Mouse (Mus musculus): ENCODE measurements around the gene Qrich1. TPM values are rescaled to one million over a fixed set of nuclear protein-coding genes. Genes with fewer than 3 reads are reported as not detected.

Gene Qrich1
- polyA plus RNA-seq, 1 experiment from 2014 or later, result 118 TPM

- Histone ChIP-seq H3K4me3 (ENCODE audit: low read length) (peak within 1 kb of the TSS; percentile 82), H3K4me2 (ENCODE audit: low read depth, low read length) (peak within 1 kb of the TSS; percentile 98), H3K27ac (ENCODE audit: low read length) (peak within 1 kb of the TSS; percentile 97), H3K9ac (ENCODE audit: low read length) (peak within 1 kb of the TSS; percentile 87), H3K27me3 (ENCODE audit: control insufficient read depth, insufficient read depth, low read depth, low read length) (no peaks in the 10 kb centered on the region), H3K4me1 (replicated peaks; ENCODE audit: control insufficient read depth, insufficient read depth, low read length) (peaks cover 24% of the 10 kb centered on the region), H3K9me3 (ENCODE audit: control insufficient read depth, low read length) (no peaks in the 10 kb centered on the region), H3K36me3 (ENCODE audit: control insufficient read depth, insufficient read depth, low read length) (peaks cover 26% of the 10 kb centered on the region)
- ATAC-seq (ENCODE audit: low read depth), result peak; percentile 91
- WGBS, result under 1% methylated on average over 72 of the region's 73 CpGs
Measured at GRCm38 (mm10) chr9:108566815-108567776, 50.5 kb downstream of the Qrich1 start, which contains the start of gene Ndufaf3. Ndufaf3 (minus strand) TSS chr9:108567434.

GRCm38 (mm10) chr9:108567931-108568419, 51.4 kb downstream of the Qrich1 start:
- Histone ChIP-seq H3K36me3 (ENCODE audit: control insufficient read depth, insufficient read depth, low read length) (peaks cover 31% of the 10 kb centered on the region), H3K4me3 (ENCODE audit: low read length) (peak overlapping the region; percentile 82), H3K4me2 (ENCODE audit: low read depth, low read length) (peak overlapping the region; percentile 98), H3K27me3 (ENCODE audit: control insufficient read depth, insufficient read depth, low read depth, low read length) (no peaks in the 10 kb centered on the region), H3K9ac (ENCODE audit: low read length) (peak overlapping the region; percentile 87), H3K4me1 (replicated peaks; ENCODE audit: control insufficient read depth, insufficient read depth, low read length) (peaks cover 24% of the 10 kb centered on the region), H3K27ac (ENCODE audit: low read length) (peak overlapping the region; percentile 97), H3K9me3 (ENCODE audit: control insufficient read depth, low read length) (no peaks in the 10 kb centered on the region)
- ATAC-seq (ENCODE audit: low read depth), result no peak
- 9% methylated on average over 18 of the region's 18 CpGs for WGBS

- Histone ChIP-seq H3K4me2 (ENCODE audit: low read depth, low read length) (peak overlapping the region; percentile 98), H3K27me3 (ENCODE audit: control insufficient read depth, insufficient read depth, low read depth, low read length) (no peaks in the 10 kb centered on the region), H3K4me3 (ENCODE audit: low read length) (peak overlapping the region; percentile 82), H3K4me1 (replicated peaks; ENCODE audit: control insufficient read depth, insufficient read depth, low read length) (peaks cover 24% of the 10 kb centered on the region), H3K9ac (ENCODE audit: low read length) (peak overlapping the region; percentile 87), H3K27ac (ENCODE audit: low read length) (no peak overlapping the region; the same call in 1 of the 2 replicates), H3K36me3 (ENCODE audit: control insufficient read depth, insufficient read depth, low read length) (peaks cover 34% of the 10 kb centered on the region), H3K9me3 (ENCODE audit: control insufficient read depth, low read length) (no peaks in the 10 kb centered on the region)
- ATAC-seq (ENCODE audit: low read depth), result no peak
- WGBS, result 71% methylated on average over 17 of the region's 17 CpGs
Measured at GRCm38 (mm10) chr9:108568511-108568921, 51.9 kb downstream of the Qrich1 start.

- Histone ChIP-seq H3K4me3 (ENCODE audit: low read length) (peak within 1 kb of the TSS; percentile 62), H3K36me3 (ENCODE audit: control insufficient read depth, insufficient read depth, low read length) (peaks cover 29% of the 10 kb centered on the region), H3K4me2 (ENCODE audit: low read depth, low read length) (peak within 1 kb of the TSS; percentile 92), H3K4me1 (replicated peaks; ENCODE audit: control insufficient read depth, insufficient read depth, low read length) (peaks cover 24% of the 10 kb centered on the region), H3K9ac (ENCODE audit: low read length) (peak within 1 kb of the TSS; percentile 61), H3K27ac (ENCODE audit: low read length) (peak within 1 kb of the TSS; percentile 41), H3K9me3 (ENCODE audit: control insufficient read depth, low read length) (no peaks in the 10 kb centered on the region), H3K27me3 (ENCODE audit: control insufficient read depth, insufficient read depth, low read depth, low read length) (no peaks in the 10 kb centered on the region)
- ATAC-seq (ENCODE audit: low read depth), result peak; percentile 69
- 4% methylated on average over 42 of the region's 42 CpGs for WGBS
Measured at GRCm38 (mm10) chr9:108569381-108570206, 53.0 kb downstream of the Qrich1 start, which contains the start of gene Dalrd3. Dalrd3 (plus strand) TSS chr9:108569886.

- peaks cover 24% of the 10 kb centered on the region for H3K4me1 ChIP-seq (replicated peaks; ENCODE audit: control insufficient read depth, insufficient read depth, low read length)
- no peaks in the 10 kb centered on the region for H3K27me3 ChIP-seq (ENCODE audit: control insufficient read depth, insufficient read depth, low read depth, low read length)
- H3K36me3 ChIP-seq (ENCODE audit: control insufficient read depth, insufficient read depth, low read length), result peaks cover 32% of the 10 kb centered on the region
- under 1% methylated on average over 40 of the region's 40 CpGs for whole genome bisulfite sequencing
- no peaks in the 10 kb centered on the region for H3K9me3 ChIP-seq (ENCODE audit: control insufficient read depth, low read length)
- ATAC-seq (ENCODE audit: low read depth), result no peak; the same call in 1 of the 2 replicates
- H3K9ac ChIP-seq (ENCODE audit: low read length), result peak overlapping the region; percentile 61
- H3K4me3 ChIP-seq (ENCODE audit: low read length), result peak overlapping the region; percentile 62
- peak overlapping the region; percentile 92 for H3K4me2 ChIP-seq (ENCODE audit: low read depth, low read length)
- peak overlapping the region; percentile 29 for H3K27ac ChIP-seq (ENCODE audit: low read length)
Measured at GRCm38 (mm10) chr9:108570207-108570896, 53.7 kb downstream of the Qrich1 start.

GRCm38 (mm10) chr9:108571401-108571973, 54.9 kb downstream of the Qrich1 start:
- WGBS, result 89% methylated on average over 16 of the region's 16 CpGs
- Histone ChIP-seq H3K27ac (ENCODE audit: low read length) (no peak overlapping the region), H3K9ac (ENCODE audit: low read length) (no peak overlapping the region), H3K4me2 (ENCODE audit: low read depth, low read length) (no peak overlapping the region), H3K36me3 (ENCODE audit: control insufficient read depth, insufficient read depth, low read length) (peaks cover 37% of the 10 kb centered on the region), H3K4me3 (ENCODE audit: low read length) (no peak overlapping the region), H3K9me3 (ENCODE audit: control insufficient read depth, low read length) (no peaks in the 10 kb centered on the region), H3K4me1 (replicated peaks; ENCODE audit: control insufficient read depth, insufficient read depth, low read length) (peaks cover 23% of the 10 kb centered on the region), H3K27me3 (ENCODE audit: control insufficient read depth, insufficient read depth, low read depth, low read length) (no peaks in the 10 kb centered on the region)
- ATAC-seq (ENCODE audit: low read depth), result no peak

GRCm38 (mm10) chr9:108572321-108572720, 55.7 kb downstream of the Qrich1 start:
- ATAC-seq (ENCODE audit: low read depth), result no peak
- Histone ChIP-seq H3K9ac (ENCODE audit: low read length) (no peak overlapping the region), H3K4me1 (replicated peaks; ENCODE audit: control insufficient read depth, insufficient read depth, low read length) (peaks cover 30% of the 10 kb centered on the region), H3K4me3 (ENCODE audit: low read length) (no peak overlapping the region), H3K9me3 (ENCODE audit: control insufficient read depth, low read length) (no peaks in the 10 kb centered on the region), H3K4me2 (ENCODE audit: low read depth, low read length) (no peak overlapping the region), H3K27me3 (ENCODE audit: control insufficient read depth, insufficient read depth, low read depth, low read length) (no peaks in the 10 kb centered on the region), H3K36me3 (ENCODE audit: control insufficient read depth, insufficient read depth, low read length) (peaks cover 37% of the 10 kb centered on the region), H3K27ac (ENCODE audit: low read length) (no peak overlapping the region)
- 77% methylated on average over 10 of the region's 10 CpGs for WGBS

Data from lung, embryonic 16.5 days (tissue).